Mouse (Mus musculus): ENCODE results near the gene Oxgr1.

DNA sequence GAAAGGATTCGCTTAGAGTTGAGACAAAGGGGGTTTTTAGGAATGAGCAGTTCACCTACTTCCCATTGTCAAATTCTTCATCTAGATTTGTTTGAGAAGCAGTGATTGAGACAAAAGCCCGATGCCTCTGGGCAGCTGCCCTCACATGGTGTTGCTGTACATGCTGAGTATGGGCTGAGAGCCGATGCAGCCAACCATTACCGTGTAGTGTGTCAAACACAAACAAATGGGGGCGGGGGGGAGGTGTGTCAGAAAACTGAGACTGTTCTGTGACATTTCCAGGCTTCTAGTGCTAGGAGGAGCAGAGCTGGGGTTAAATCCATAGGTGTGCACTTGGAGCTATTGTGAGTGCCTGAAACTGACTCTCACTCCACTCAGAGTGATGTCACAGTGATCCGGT, 55.5 kb downstream of the Oxgr1 start:
- TF ChIP-seq RAD21 (IDR thresholded peaks at IDR 0.05; ENCODE audit: low read depth, low read length) = no peak
- TF ChIP-seq JUND (conservative IDR thresholded peaks at IDR 0.05; ENCODE audit: low read depth, low read length) = no peak
- TF ChIP-seq MAFK (IDR thresholded peaks at IDR 0.05; ENCODE audit: insufficient replicate concordance, low read length) = no peak
- no peak for TF ChIP-seq CTCF (conservative IDR thresholded peaks at IDR 0.05 in 1 of 2, IDR thresholded peaks at IDR 0.05 in 1 of 2; ENCODE audit: low read depth in 2 of 2, low read length in 2 of 2)
- no peak for TF ChIP-seq EP300 (IDR thresholded peaks at IDR 0.05; ENCODE audit: low read length)
- TF ChIP-seq HCFC1 (IDR thresholded peaks at IDR 0.05; ENCODE audit: low read depth, low read length) = no peak
- no peak for TF ChIP-seq USF2 (conservative IDR thresholded peaks at IDR 0.05; ENCODE audit: low read depth, low read length)
- TF ChIP-seq POLR2A (IDR thresholded peaks at IDR 0.05; ENCODE audit: low read depth, low read length) = no peak
- no peak for TF ChIP-seq MAX (IDR thresholded peaks at IDR 0.05; ENCODE audit: low read length)
- no peak for TF ChIP-seq ZC3H11A (IDR thresholded peaks at IDR 0.05; ENCODE audit: low read depth, low read length)
- TF ChIP-seq RCOR1 (conservative IDR thresholded peaks at IDR 0.05; ENCODE audit: low read depth, low read length) = no peak
